Mouse (Mus musculus): ENCODE data around the gene Tas2r134.

The Tas2r134 gene

GRCm38 (mm10) chr2:51627211-51627610, at the start of gene Tas2r134:
Gene Tas2r134 (plus strand): TSS chr2:51627511.
- ChIA-PET POLR2A (no interaction called here), CTCF (no interaction called here)

- CTCF ChIA-PET = no interaction called here
Measured at GRCm38 (mm10) chr2:51579767-51580166, 47.5 kb upstream of the Tas2r134 start.

GRCm38 (mm10) chr2:51584050-51585046, 43.0 kb upstream of the Tas2r134 start:
- CTCF ChIA-PET = no interaction called here
- POLR2A ChIA-PET = no interaction called here

More at GRCm38 (mm10) chr2:51579767-51580166, 47.5 kb upstream of the Tas2r134 start:
- POLR2A ChIA-PET = no interaction called here

- ChIA-PET POLR2A (no interaction called here), CTCF (interaction anchor here in 1 of 4 experiments (0.8 kb wide), 1 partner anchor 7 kb away, joined by 5 read pairs; no protein-coding TSS in a partner anchor)
Measured at GRCm38 (mm10) chr2:51588336-51588735, 39.0 kb upstream of the Tas2r134 start.

- ChIA-PET POLR2A (interaction anchor here in 1 of 4 experiments (0.6 kb wide), 1 partner anchor 483 kb away, joined by 3 read pairs; no protein-coding TSS in a partner anchor), CTCF (interaction anchor here in 1 of 4 experiments (0.8 kb wide), 1 partner anchor 8 kb away, joined by 5 read pairs; no protein-coding TSS in a partner anchor)
Measured at GRCm38 (mm10) chr2:51588895-51589294, 38.4 kb upstream of the Tas2r134 start.

- ChIA-PET CTCF (no interaction called here), POLR2A (interaction anchor here in 1 of 4 experiments (0.6 kb wide), 1 partner anchor 483 kb away, joined by 3 read pairs; no protein-coding TSS in a partner anchor)
Measured at GRCm38 (mm10) chr2:51589627-51590026, 37.7 kb upstream of the Tas2r134 start.

- ChIA-PET CTCF (no interaction called here), POLR2A (no interaction called here)
Measured at GRCm38 (mm10) chr2:51590308-51590707, 37.0 kb upstream of the Tas2r134 start.

- ChIA-PET CTCF (no interaction called here), POLR2A (interaction anchor here in 1 of 4 experiments (0.7 kb wide), 1 partner anchor 543 kb away, joined by 3 read pairs; no protein-coding TSS in a partner anchor)
Measured at GRCm38 (mm10) chr2:51592157-51592556, 35.2 kb upstream of the Tas2r134 start.

- POLR2A ChIA-PET = no interaction called here
- CTCF ChIA-PET = no interaction called here
Measured at GRCm38 (mm10) chr2:51599473-51600201, 27.7 kb upstream of the Tas2r134 start.

GRCm38 (mm10) chr2:51600202-51600487, 27.2 kb upstream of the Tas2r134 start:
- CTCF ChIA-PET = no interaction called here
- POLR2A ChIA-PET = no interaction called here

- POLR2A ChIA-PET = no interaction called here
- CTCF ChIA-PET = no interaction called here
Measured at GRCm38 (mm10) chr2:51600873-51601272, 26.4 kb upstream of the Tas2r134 start.

GRCm38 (mm10) chr2:51610305-51610704, 17.0 kb upstream of the Tas2r134 start:
- ChIA-PET CTCF (no interaction called here), POLR2A (no interaction called here)

- POLR2A ChIA-PET = no interaction called here
- CTCF ChIA-PET = no interaction called here
Measured at GRCm38 (mm10) chr2:51610897-51611296, 16.4 kb upstream of the Tas2r134 start.

- CTCF ChIA-PET = no interaction called here
Measured at GRCm38 (mm10) chr2:51613716-51614115, 13.6 kb upstream of the Tas2r134 start.

GRCm38 (mm10) chr2:51621931-51622330, 5.4 kb upstream of the Tas2r134 start:
- POLR2A ChIA-PET = no interaction called here
- CTCF ChIA-PET = no interaction called here

More at GRCm38 (mm10) chr2:51613716-51614115, 13.6 kb upstream of the Tas2r134 start:
- POLR2A ChIA-PET = no interaction called here

GRCm38 (mm10) chr2:51626007-51626406, 1.3 kb upstream of the Tas2r134 start:
- POLR2A ChIA-PET = no interaction called here
- CTCF ChIA-PET = interaction anchor here in 1 of 4 experiments (0.6 kb wide), 1 partner anchor 22 kb away, joined by 4 read pairs; no protein-coding TSS in a partner anchor

GRCm38 (mm10) chr2:51631428-51631827, 4.1 kb downstream of the Tas2r134 start:
- POLR2A ChIA-PET = interaction anchor here in 2 of 4 experiments (0.6 to 0.7 kb wide), 2 partner anchors 267 to 942 kb away, joined by 3 to 6 read pairs; no protein-coding TSS in a partner anchor
- CTCF ChIA-PET = interaction anchor here in 2 of 4 experiments (0.6 to 0.7 kb wide), 3 partner anchors 12 to 305 kb away, joined by 3 to 11 read pairs (median 4); no protein-coding TSS in a partner anchor

GRCm38 (mm10) chr2:51637681-51638080, 10.4 kb downstream of the Tas2r134 start:
- CTCF ChIA-PET = no interaction called here
- POLR2A ChIA-PET = no interaction called here

- ChIA-PET CTCF (no interaction called here), POLR2A (no interaction called here)
Measured at GRCm38 (mm10) chr2:51641635-51642034, 14.3 kb downstream of the Tas2r134 start.
